ENCODE assay signal across 19 mouse cellular contexts in genomic region chr1:80014586-80014985, GRCm38 (mm10).
DNase-seq lines count a peak whose midpoint lies in the region; ATAC-seq and TF ChIP-seq lines count a peak whose summit lies in the region.
"Had no signal": no experiment of that assay in that cellular context is flagged by ENCODE, and none has a peak within 500 bp of the region (broad histone marks: within the 10 kb centered on the region; RNA-seq: fewer than 3 reads in every experiment).

No protein-coding gene starts in this region.

- H3K27ac ChIP-seq in gastrocnemius, adult 2 months, result peak overlapping the region; percentile 41; the same call in 1 of the 2 replicates
- peak overlapping the region; percentile 66; the same call in 1 of the 2 replicates for H3K27ac ChIP-seq in embryonic facial prominence, embryonic 12.5 days
- H3K27ac ChIP-seq in cerebellum, adult 2 months (ENCODE audit: insufficient read depth, low read length), result no peak overlapping the region
- H3K27ac ChIP-seq: forebrain, embryonic 13.5 days; hindbrain, embryonic 10.5 days; hindbrain, embryonic 14.5 days had no signal

- no peak overlapping the region for H3K4me3 ChIP-seq in gastrocnemius, adult 2 months
- H3K4me3 ChIP-seq in embryonic facial prominence, embryonic 12.5 days, result no peak overlapping the region
- H3K4me3 ChIP-seq in cerebellum, adult 2 months (replicated peaks; ENCODE audit: insufficient read depth, low read depth, low read length), result no peak overlapping the region
- H3K4me3 ChIP-seq: forebrain, embryonic 13.5 days; heart, embryonic 12.5 days; hindbrain, embryonic 10.5 days had no signal

- no peaks in the 10 kb centered on the region for H3K36me3 ChIP-seq in embryonic facial prominence, embryonic 12.5 days
- H3K36me3 ChIP-seq: heart, embryonic 12.5 days; hindbrain, embryonic 10.5 days had no signal

- no peak for TF ChIP-seq POLR2A in cerebellum, adult 2 months (IDR thresholded peaks at IDR 0.05; ENCODE audit: borderline replicate concordance, insufficient read depth, low read length)

- H3K9me3 ChIP-seq in embryonic facial prominence, embryonic 12.5 days, result no peaks in the 10 kb centered on the region
- H3K9me3 ChIP-seq: forebrain, embryonic 13.5 days; heart, embryonic 12.5 days; hindbrain, embryonic 10.5 days had no signal

- no peak for ATAC-seq in embryonic facial prominence, embryonic 12.5 days (ENCODE audit: insufficient number of reproducible peaks, insufficient read depth, low FRiP score, low TSS enrichment)
- ATAC-seq: forebrain, embryonic 13.5 days; forebrain, postnatal 0 days; intestine, embryonic 16.5 days had no signal

- 36% methylated on average over 2 of the region's 2 CpGs for WGBS in embryonic facial prominence, embryonic 12.5 days
- WGBS in cerebellum, adult 2 months, result 97% methylated on average over 2 of the region's 2 CpGs

- H3K4me1 ChIP-seq in embryonic facial prominence, embryonic 12.5 days, result 0 out of 2 replicates have a peak, but pooled peaks cover 2% of the 10 kb centered on the region
- no peaks in the 10 kb centered on the region for H3K4me1 ChIP-seq in cerebellum, adult 2 months (ENCODE audit: control insufficient read depth, insufficient read depth, low read length)
- H3K4me1 ChIP-seq: forebrain, embryonic 13.5 days; heart, embryonic 12.5 days; hindbrain, embryonic 10.5 days had no signal

- DNase-seq in gastrocnemius, adult 2 months, result no peak
- no peak for DNase-seq in gastrocnemius, adult 8-10 months (ENCODE audit: low spot score in 2 of 2)
- DNase-seq in embryo, embryonic 11.5 days (ENCODE audit: low read depth, low spot score), result peak; percentile 11
- peak; percentile 48 for DNase-seq in forelimb bud, embryonic 11.5 days (ENCODE audit: low read depth, low spot score)
- DNase-seq in cerebellum, adult 2 months, result no peak
- DNase-seq in left cerebral cortex, adult 11 months (ENCODE audit: low spot score), result no peak
- no peak for DNase-seq in adrenal gland, adult 2 months
- DNase-seq: adrenal gland, adult 8-10 months; adrenal gland, postnatal 36 days; cerebellum, adult 8-10 months; cerebellum, postnatal 14 days; forebrain, postnatal 0 days; gastrocnemius, postnatal 10 days had no signal

- no peaks in the 10 kb centered on the region for H3K27me3 ChIP-seq in embryonic facial prominence, embryonic 12.5 days
- H3K27me3 ChIP-seq in cerebellum, adult 2 months (ENCODE audit: control insufficient read depth, insufficient read depth, low read length), result no peaks in the 10 kb centered on the region
- H3K27me3 ChIP-seq: forebrain, embryonic 13.5 days; heart, embryonic 12.5 days had no signal

- no peak overlapping the region for H3K4me2 ChIP-seq in embryonic facial prominence, embryonic 12.5 days (replicated peaks)
- H3K4me2 ChIP-seq: forebrain, embryonic 13.5 days; heart, embryonic 12.5 days; hindbrain, embryonic 14.5 days had no signal

- intact Hi-C loops in gastrocnemius, adult 2 months (cut with DNase I), result loop anchor here (10.0 kb wide), 1 partner anchor 80 kb away; no protein-coding TSS in a partner anchor

- no peak overlapping the region for H3K9ac ChIP-seq in embryonic facial prominence, embryonic 12.5 days
- H3K9ac ChIP-seq: forebrain, embryonic 13.5 days; forebrain, postnatal 0 days; heart, embryonic 12.5 days; hindbrain, embryonic 14.5 days had no signal

- no peak for TF ChIP-seq CTCF in gastrocnemius, adult 2 months (IDR thresholded peaks at IDR 0.05)
- TF ChIP-seq CTCF in cerebellum, adult 2 months (IDR thresholded peaks at IDR 0.05; ENCODE audit: borderline replicate concordance, insufficient read depth, low read depth, low read length), result no peak

Comparison
In these comparisons a context has a peak if more than half of its experiments do, and no peak if none do; other contexts are left out.
1. DNase-seq: peak in embryo, embryonic 11.5 days (single experiment) and forelimb bud, embryonic 11.5 days (single experiment); none in gastrocnemius, adult 2 months (single experiment), gastrocnemius, adult 8-10 months (0 of 2), cerebellum, adult 2 months (0 of 2), left cerebral cortex, adult 11 months (single experiment) and adrenal gland, adult 2 months (single experiment).